Mouse (Mus musculus): ENCODE data around the gene Atp2a2. TPM values are rescaled to one million over a fixed set of nuclear protein-coding genes. Genes with fewer than 3 reads are reported as not detected.

Gene Atp2a2
- polyA plus RNA-seq, 1 experiment from 2014 or later = 239 TPM

DNA sequence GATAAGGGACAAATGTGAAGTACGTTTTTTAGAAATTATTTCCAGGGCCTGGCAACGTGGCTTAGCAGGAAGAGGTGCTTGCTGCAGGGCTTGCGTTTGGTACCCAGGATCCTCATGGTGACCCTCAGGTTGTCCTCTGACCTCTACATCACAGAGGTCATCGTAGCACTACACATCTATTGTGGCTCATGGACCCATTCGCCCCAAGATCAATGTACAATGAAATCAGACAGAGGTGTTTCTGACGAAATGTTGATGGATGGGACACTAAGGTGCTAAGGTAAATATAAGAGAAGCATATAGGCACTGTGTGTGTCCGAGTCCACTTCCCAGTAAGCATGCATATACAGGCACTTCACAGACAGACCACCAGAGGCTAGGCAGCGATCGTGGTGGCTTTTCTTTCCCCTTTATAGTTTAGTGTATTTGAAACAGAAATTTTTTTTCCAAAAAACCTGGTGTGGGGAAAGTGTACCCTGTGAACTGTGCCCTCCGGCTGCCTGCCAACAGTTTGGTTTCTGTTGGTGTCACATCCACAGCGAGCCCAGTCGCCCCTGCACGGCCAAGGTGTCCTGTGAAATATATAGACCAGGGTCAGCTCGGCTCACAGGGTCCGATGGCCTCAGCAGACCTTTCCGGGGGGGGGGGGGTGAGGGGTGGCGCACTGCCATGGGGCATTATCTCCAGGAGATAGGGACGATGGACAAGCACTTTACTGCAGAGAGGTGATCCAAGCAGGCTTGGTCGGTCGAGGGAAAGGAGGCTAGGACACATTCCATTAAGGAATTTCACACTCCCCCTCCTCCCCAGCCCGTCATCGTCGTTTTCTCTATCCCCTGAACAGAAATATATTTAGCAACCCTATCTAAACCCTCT lies 18.5 kb upstream of the Atp2a2 start:
- no peak for TF ChIP-seq CTCF (IDR thresholded peaks at IDR 0.05)
- POLR2A ChIA-PET = no interaction called here
- in situ Hi-C loops (cut with MboI; ENCODE audit: low pct_unique_long_range_greater_than_20kb) = no loop called here
- CTCF ChIA-PET = no interaction called here
- ATAC-seq (no peak), DNase-seq (ENCODE audit: low read depth, low spot score) (no peak)
- H3K27me3 ChIP-seq = no peaks in the 10 kb centered on the region

DNA sequence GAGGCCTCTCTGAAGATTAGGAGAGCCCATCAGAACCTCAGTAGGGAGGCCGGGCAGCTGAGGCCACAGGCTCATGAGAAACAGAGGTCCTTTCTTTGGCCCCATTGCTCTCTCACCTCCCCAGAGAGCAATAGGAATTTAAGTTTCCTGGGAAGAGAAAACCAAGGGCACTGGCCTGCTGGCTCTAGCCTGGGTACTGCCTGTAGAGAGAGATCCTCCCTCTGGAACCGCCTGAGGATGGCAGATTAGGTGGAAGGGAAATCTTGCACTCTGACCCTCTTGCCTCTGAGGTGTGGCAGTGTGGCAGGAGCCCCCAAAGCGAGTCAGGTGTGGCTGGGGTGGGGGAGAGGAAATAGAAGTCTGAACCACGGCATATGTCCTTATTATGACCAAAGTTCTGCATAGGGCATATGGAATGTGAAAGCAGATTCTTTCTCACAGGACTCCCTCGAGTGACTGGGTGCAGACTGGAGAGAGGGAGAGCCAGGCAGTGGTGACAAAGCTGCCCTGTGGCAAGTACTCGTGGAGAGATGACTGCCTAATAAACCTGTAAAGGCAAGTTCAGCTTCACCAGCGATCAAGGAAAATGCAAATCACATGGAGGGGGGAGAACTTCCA lies 17.1 kb upstream of the Atp2a2 start:
- ChIA-PET POLR2A (interaction anchor here (0.7 to 1.1 kb wide), 3 partner anchors 10 to 92 kb away, joined by 3 read pairs; no protein-coding TSS in a partner anchor), CTCF (interaction anchor here (1.1 to 1.4 kb wide), 2 partner anchors 9 to 32 kb away, joined by 3 to 5 read pairs; no protein-coding TSS in a partner anchor)
- H3K27me3 ChIP-seq = no peaks in the 10 kb centered on the region
- ATAC-seq = no peak
- no peak for TF ChIP-seq CTCF (IDR thresholded peaks at IDR 0.05)
- DNase-seq (ENCODE audit: low read depth, low spot score) = no peak
- in situ Hi-C loops (cut with MboI; ENCODE audit: low pct_unique_long_range_greater_than_20kb) = no loop called here

DNA sequence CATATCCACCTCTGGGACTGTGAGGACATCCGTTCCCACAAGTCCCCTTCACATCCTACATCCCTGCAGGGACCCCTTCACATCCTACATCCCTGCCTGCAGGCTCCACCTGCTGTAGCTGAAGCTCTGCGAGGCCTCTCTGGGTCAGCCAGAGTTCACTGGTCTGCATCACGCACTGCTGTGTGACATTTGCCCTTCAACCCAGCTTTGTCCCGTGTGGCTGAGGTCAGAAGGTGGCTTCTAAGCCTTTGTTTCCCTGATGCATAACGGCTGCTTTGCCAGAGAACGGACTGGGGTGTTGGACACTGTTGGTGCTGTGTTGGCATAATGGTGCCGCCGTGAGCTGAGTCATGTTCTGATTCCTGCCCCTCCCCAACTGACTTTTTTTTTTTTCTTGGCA lies 16.2 kb upstream of the Atp2a2 start:
- CTCF ChIA-PET = interaction anchor here (1.1 to 1.4 kb wide), 2 partner anchors 8 to 31 kb away, joined by 3 to 5 read pairs; no protein-coding TSS in a partner anchor
- ATAC-seq (no peak), DNase-seq (ENCODE audit: low read depth, low spot score) (no peak)
- POLR2A ChIA-PET = interaction anchor here (0.7 to 1.5 kb wide), 3 partner anchors 15 to 93 kb away, joined by 3 to 4 read pairs (median 3); partner anchors contain the start of gene Atp2a2
- no peak for TF ChIP-seq CTCF (IDR thresholded peaks at IDR 0.05)
- no peaks in the 10 kb centered on the region for H3K27me3 ChIP-seq
- in situ Hi-C loops (cut with MboI; ENCODE audit: low pct_unique_long_range_greater_than_20kb) = no loop called here

DNA sequence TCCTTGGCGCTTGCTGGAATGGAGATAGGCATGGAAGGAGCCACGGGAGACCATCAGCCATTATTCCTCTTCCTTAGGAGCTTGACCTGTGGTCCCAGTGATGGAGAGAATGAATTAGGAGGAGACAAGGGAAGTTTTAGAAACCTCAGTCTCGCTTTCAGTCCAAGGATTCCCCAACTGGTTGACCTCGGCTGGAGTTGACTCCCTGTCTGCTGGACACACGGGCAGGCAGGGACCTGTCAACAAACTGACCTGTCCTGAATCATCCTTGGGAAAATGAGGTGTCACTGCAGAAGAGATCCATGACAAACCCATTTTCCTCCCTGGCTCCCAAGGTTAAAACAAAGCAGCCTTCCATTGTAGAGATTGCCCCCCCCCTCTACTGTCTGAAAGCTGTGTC lies 14.9 kb upstream of the Atp2a2 start:
- POLR2A ChIA-PET = interaction anchor here (0.6 to 1.5 kb wide), 2 partner anchors 12 to 15 kb away, joined by 3 to 4 read pairs; partner anchors contain the start of gene Atp2a2
- no peak for ATAC-seq
- CTCF ChIA-PET = no interaction called here
- DNase-seq (ENCODE audit: low read depth, low spot score) = no peak
- in situ Hi-C loops (cut with MboI; ENCODE audit: low pct_unique_long_range_greater_than_20kb) = no loop called here
- H3K27me3 ChIP-seq = no peaks in the 10 kb centered on the region
- TF ChIP-seq CTCF (IDR thresholded peaks at IDR 0.05) = no peak

DNA sequence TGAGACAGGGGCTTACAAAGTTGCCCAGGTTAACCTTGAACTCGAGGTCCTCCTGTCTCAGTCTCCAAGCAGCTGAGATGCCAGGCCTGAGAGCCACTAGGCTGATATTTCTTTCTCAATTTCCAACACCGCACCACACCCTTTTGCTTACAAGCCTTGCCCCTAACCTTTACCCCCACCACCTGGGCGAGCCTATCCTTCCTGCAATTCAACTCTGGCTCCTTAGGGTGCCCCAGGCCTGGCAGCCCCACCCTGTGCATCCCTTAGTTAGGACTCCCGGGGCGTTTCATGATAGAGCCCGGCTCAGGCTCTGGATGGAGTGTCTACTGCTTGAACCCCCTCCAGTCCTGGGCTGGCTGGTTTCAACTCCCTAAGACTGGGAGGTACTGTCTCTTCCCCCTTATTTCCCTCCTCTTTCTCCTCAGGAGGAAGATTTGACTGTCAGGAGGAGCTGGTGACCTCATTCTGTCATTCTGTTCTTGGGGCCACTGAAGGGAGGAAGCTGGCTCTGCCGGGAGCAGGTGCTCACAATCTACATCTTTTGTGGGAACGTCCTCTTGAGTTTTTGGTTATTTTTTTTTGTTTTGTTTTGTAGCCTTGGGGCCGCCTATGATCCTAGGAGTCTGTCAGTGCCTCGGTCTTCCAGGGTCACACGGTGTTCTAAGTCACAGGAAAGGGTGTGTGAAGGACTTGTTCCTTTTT lies 14.2 kb upstream of the Atp2a2 start:
- DNase-seq (ENCODE audit: low read depth, low spot score) = no peak
- POLR2A ChIA-PET = no interaction called here
- CTCF ChIA-PET = no interaction called here
- H3K27me3 ChIP-seq = no peaks in the 10 kb centered on the region
- TF ChIP-seq CTCF (IDR thresholded peaks at IDR 0.05) = no peak
- no peak for ATAC-seq
- in situ Hi-C loops (cut with MboI; ENCODE audit: low pct_unique_long_range_greater_than_20kb) = no loop called here

DNA sequence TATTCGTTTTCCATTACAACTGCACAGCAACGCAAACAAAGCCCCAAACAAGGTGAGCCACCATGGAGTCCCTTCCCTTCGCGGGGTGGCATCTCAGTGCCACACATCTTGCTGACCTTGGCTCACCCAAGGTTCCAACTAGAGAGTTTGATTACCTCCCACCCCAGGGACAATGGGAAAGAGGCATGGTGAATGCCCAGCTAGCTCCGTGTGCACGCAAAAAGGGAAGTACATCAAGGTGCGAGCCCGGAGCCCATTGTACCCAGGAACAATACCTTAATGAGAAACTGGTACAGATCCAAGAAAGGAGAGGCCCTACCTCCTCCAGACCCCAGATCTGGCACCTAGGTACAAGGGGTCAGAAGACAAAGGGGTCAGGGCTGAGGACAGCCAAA lies 12.1 kb upstream of the Atp2a2 start:
- ATAC-seq (no peak), DNase-seq (ENCODE audit: low read depth, low spot score) (no peak)
- TF ChIP-seq CTCF (IDR thresholded peaks at IDR 0.05) = no peak
- ChIA-PET POLR2A (interaction anchor here (0.6 kb wide), 1 partner anchor 103 kb away, joined by 5 read pairs; no protein-coding TSS in a partner anchor), CTCF (interaction anchor here (0.9 to 1.3 kb wide), 2 partner anchors 12 to 96 kb away, joined by 3 read pairs; no protein-coding TSS in a partner anchor)
- in situ Hi-C loops (cut with MboI; ENCODE audit: low pct_unique_long_range_greater_than_20kb) = no loop called here
- H3K27me3 ChIP-seq = no peaks in the 10 kb centered on the region

DNA sequence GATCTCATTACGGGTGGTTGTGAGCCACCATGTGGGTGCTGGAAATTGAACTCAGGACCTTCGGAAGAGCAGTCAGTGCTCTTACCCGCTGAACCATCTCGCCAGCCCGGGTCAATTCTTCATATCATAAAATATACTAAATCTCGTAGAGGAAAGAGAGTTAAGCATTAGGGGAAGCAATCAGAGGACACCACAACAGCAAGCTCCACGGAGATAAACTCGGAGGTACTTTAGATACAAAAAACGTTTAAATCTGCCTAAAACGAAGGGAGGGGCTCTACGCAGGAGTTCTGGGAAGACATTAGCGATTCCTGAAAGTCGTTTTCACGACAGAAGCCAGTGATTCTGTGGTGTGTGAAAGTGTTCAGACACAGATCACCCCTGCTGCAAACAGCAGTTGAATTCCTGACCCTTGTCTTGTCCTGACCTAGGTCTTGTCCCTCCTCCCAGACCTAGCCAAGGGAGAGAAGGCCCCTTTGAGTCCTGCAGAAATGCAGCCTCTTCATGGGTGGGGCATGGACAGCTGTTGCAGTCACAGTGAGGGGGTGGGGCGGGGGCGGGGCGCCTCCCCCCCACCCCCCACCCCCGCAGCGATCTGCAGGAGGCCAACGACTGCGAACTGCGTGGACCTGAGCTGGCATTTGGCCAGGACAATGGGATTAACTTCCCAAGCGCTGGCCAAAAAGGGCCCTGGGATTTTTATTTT lies 11.5 kb upstream of the Atp2a2 start:
- no peak for DNase-seq (ENCODE audit: low read depth, low spot score)
- in situ Hi-C loops (cut with MboI; ENCODE audit: low pct_unique_long_range_greater_than_20kb) = no loop called here
- TF ChIP-seq CTCF (IDR thresholded peaks at IDR 0.05) = no peak
- ATAC-seq = no peak
- ChIA-PET CTCF (interaction anchor here (1.3 kb wide), 1 partner anchor 12 kb away, joined by 3 read pairs; no protein-coding TSS in a partner anchor), POLR2A (no interaction called here)
- H3K27me3 ChIP-seq = no peaks in the 10 kb centered on the region

DNA sequence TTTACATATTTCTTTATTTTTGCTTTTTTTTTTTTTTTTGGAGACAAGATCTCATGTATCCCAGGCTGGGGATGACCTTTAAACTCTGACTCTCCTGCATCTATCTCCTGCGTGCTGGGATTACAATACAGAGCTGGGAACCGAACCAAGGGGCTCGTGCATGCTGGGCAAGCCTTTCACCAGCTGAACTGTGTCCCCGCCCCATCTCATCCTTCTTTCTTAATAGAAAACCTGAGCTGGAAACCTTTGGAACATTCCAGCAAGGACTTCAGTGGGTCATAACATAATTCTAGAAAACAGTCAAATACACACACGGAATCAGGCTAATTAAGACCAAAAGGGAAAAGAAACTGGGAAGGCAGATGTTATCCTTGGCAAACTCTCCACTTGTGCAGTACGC lies 10.0 kb upstream of the Atp2a2 start:
- ATAC-seq = no peak
- POLR2A ChIA-PET = interaction anchor here (1.8 kb wide), 1 partner anchor 10 kb away, joined by 9 read pairs; the partner anchor contains the start of gene Atp2a2
- in situ Hi-C loops (cut with MboI; ENCODE audit: low pct_unique_long_range_greater_than_20kb) = no loop called here
- no peaks in the 10 kb centered on the region for H3K27me3 ChIP-seq
- no peak for TF ChIP-seq CTCF (IDR thresholded peaks at IDR 0.05)
- DNase-seq (ENCODE audit: low read depth, low spot score) = no peak
- CTCF ChIA-PET = no interaction called here

DNA sequence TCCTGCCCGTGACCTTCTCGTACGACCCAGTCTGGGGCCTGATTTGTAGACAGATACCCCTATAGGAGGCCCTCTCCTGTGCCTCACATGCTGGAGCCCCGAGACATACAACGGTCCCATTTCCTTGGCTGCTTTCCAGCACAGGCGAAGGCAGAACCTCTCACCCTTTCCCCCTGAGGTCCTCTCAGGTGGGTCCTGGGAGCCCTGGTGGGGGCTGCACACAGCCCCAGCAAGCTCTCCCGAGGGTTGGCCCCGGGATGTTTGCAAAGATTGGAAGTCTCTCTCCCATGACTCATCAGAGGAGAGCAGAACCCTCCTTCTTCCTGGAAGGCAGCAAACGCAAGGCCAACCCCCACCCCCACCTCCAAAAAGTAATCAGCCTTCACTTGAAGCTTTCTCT lies 9.4 kb upstream of the Atp2a2 start:
- DNase-seq (ENCODE audit: low read depth, low spot score) (no peak), ATAC-seq (no peak)
- ChIA-PET POLR2A (interaction anchor here (1.8 kb wide), 1 partner anchor 10 kb away, joined by 9 read pairs; the partner anchor contains the start of gene Atp2a2), CTCF (no interaction called here)
- TF ChIP-seq CTCF (IDR thresholded peaks at IDR 0.05) = no peak
- no peaks in the 10 kb centered on the region for H3K27me3 ChIP-seq
- in situ Hi-C loops (cut with MboI; ENCODE audit: low pct_unique_long_range_greater_than_20kb) = no loop called here
